Mouse (Mus musculus) MEL (cell line): ENCODE results near the gene Mef2d.

ENCODE experiments used
- CHD2 ChIP-seq: IDR thresholded peaks from 2 replicates; pipeline ENCODE4 v1.6.1; 2011; ENCODE audit warnings: low read length, improper control_type of control experiment
- CTCF ChIP-seq, 3 experiments: IDR thresholded peaks in 2 of 3; conservative IDR thresholded peaks in 1 of 3; 2 replicates each; pipeline ENCODE4 v1.5.1; 2011 to 2012; ENCODE audit warnings: low read length in 3 of 3, low read depth in 2 of 3, mild to moderate bottlenecking in 2 of 3, improper control_type of control experiment in 1 of 3, inconsistent platforms in 1 of 3, mixed read lengths in 1 of 3, moderate library complexity in 1 of 3; ENCODE audit not compliant: control insufficient read depth in 1 of 3, insufficient read depth in 1 of 3, poor library complexity in 1 of 3, severe bottlenecking in 1 of 3
- ELF1 ChIP-seq: IDR thresholded peaks from 2 replicates; pipeline ENCODE4 v1.6.1; 2014; ENCODE audit warnings: low read depth, mild to moderate bottlenecking, inconsistent platforms, low read length, improper control_type of control experiment, moderate library complexity
- EP300 ChIP-seq, 2 experiments: IDR thresholded peaks; 2 replicates each; pipeline ENCODE4 v1.6.1; 2011; ENCODE audit warnings: improper control_type of control experiment in 2 of 2, low read length in 2 of 2, low read depth in 1 of 2, mild to moderate bottlenecking in 1 of 2
- GATA1 ChIP-seq: IDR thresholded peaks from 2 replicates; pipeline ENCODE4 v1.6.1; 2011; ENCODE audit warnings: low read depth, low read length, improper control_type of control experiment
- JUND ChIP-seq: IDR thresholded peaks from 2 replicates; pipeline ENCODE4 v1.6.1; 2011; ENCODE audit warnings: low read depth, mild to moderate bottlenecking, improper control_type of control experiment, low read length
- TAL1 ChIP-seq: IDR thresholded peaks from 2 replicates; pipeline ENCODE4 v1.6.1; 2012; ENCODE audit warnings: mild to moderate bottlenecking, inconsistent platforms, low read length, moderate library complexity, mixed read lengths
- UBTF ChIP-seq: IDR thresholded peaks from 2 replicates; pipeline ENCODE4 v1.6.1; 2012; ENCODE audit warnings: low read depth, mild to moderate bottlenecking, inconsistent platforms, low read length, improper control_type of control experiment, moderate library complexity, borderline replicate concordance; ENCODE audit not compliant: insufficient read depth
- ZKSCAN1 ChIP-seq: IDR thresholded peaks from 2 replicates; pipeline ENCODE4 v1.6.1; 2012; ENCODE audit warnings: low read depth, mild to moderate bottlenecking, inconsistent platforms, low read length, improper control_type of control experiment, moderate library complexity
- ZMIZ1 ChIP-seq: IDR thresholded peaks from 2 replicates; pipeline ENCODE4 v1.6.1; 2012; ENCODE audit warnings: low read depth, mild to moderate bottlenecking, inconsistent platforms, low read length, improper control_type of control experiment, moderate library complexity

DNA sequence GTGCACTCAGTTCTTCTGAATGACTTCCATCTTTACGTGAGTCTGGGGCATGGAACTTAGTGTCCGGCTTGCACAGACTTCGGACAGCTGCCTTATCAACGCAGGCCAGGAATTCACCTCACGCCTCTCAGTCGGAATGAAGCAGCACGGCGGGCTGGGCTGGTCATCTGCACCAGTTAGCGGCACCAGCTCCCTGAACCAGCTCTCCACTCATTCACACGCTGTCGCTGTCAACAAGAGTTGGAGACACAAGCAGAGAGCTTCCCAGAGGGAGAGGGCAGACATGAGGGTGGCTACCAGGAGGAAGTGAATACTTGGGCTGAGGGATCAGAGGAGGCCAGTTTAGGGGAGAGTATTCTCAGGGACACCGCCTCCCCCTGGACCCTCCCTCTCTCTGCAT, 27.8 kb upstream of the Mef2d start:
- no peak for TF ChIP-seq JUND
- no peak for TF ChIP-seq ZMIZ1
- no peak for TF ChIP-seq UBTF
- TF ChIP-seq EP300 (IDR thresholded peaks at IDR 0.05; ENCODE audit: low read depth in 1 of 2, low read length in 2 of 2): no peak
- TF ChIP-seq ZKSCAN1: no peak
- no peak for TF ChIP-seq CTCF (IDR thresholded peaks at IDR 0.05 in 2 of 3, conservative IDR thresholded peaks at IDR 0.05 in 1 of 3; ENCODE audit: control insufficient read depth in 1 of 3, insufficient read depth in 1 of 3, low read depth in 2 of 3, low read length in 3 of 3, poor library complexity in 1 of 3, severe bottlenecking in 1 of 3)
- no peak for TF ChIP-seq ELF1
- TF ChIP-seq GATA1: no peak
- TF ChIP-seq TAL1: no peak
- TF ChIP-seq CHD2: no peak
